Mouse (Mus musculus) forebrain, embryonic 11.5 days (tissue): Measurements from ENCODE around the gene Ncf1. TPM values are rescaled to one million over a fixed set of nuclear protein-coding genes. Genes with fewer than 3 reads are reported as not detected.

Experiments
- ATAC-seq: fragments of 200-750 bp; cut with Nextera tagmentation; replicated peaks from 2 replicates; pipeline ENCODE4 v1.8.0; 2017; ENCODE audit warnings: moderate TSS enrichment; ENCODE audit not compliant: low FRiP score
- DNase-seq: peaks from one replicate; pipeline ENCODE4 v3.0.0-alpha.2; 2017; ENCODE audit warnings: low spot score
- H3K27ac ChIP-seq: fragments of 300-500 bp; sonication (generic); 2 replicates; pipeline ENCODE4 v1.5.1; 2014; ENCODE audit warnings: low read depth, low read length
- H3K27me3 ChIP-seq: fragments of 300-500 bp; sonication (generic); 2 replicates; pipeline ENCODE4 v1.6.1; 2014; ENCODE audit warnings: mild to moderate bottlenecking, low read length, mixed read lengths; ENCODE audit not compliant: control insufficient read depth, insufficient read depth
- H3K36me3 ChIP-seq: fragments of 300-500 bp; sonication (generic); 2 replicates; pipeline ENCODE4 v1.6.1; 2014; ENCODE audit warnings: mild to moderate bottlenecking, low read length, moderate library complexity, mixed read lengths; ENCODE audit not compliant: control insufficient read depth, insufficient read depth
- H3K4me1 ChIP-seq: fragments of 300-500 bp; sonication (generic); replicated peaks from 2 replicates; pipeline ENCODE4 v1.6.1; 2014; ENCODE audit warnings: low read length, mixed read lengths; ENCODE audit not compliant: control insufficient read depth, insufficient read depth
- H3K4me2 ChIP-seq: fragments of 300-500 bp; sonication (generic); 2 replicates; pipeline ENCODE4 v1.6.1; 2014; ENCODE audit warnings: low read depth, mild to moderate bottlenecking, low read length, moderate library complexity, mixed read lengths; ENCODE audit not compliant: severe bottlenecking
- H3K4me3 ChIP-seq: fragments of 300-500 bp; sonication (generic); 2 replicates; pipeline ENCODE4 v1.5.1; 2014; ENCODE audit warnings: low read depth, low read length
- H3K9ac ChIP-seq: fragments of 300-500 bp; sonication (generic); 2 replicates; pipeline ENCODE4 v1.6.1; 2014; ENCODE audit warnings: low read length
- H3K9me3 ChIP-seq: fragments of 300-500 bp; sonication (generic); 2 replicates; pipeline ENCODE4 v1.6.1; 2016; ENCODE audit warnings: low read length, mixed read lengths; ENCODE audit not compliant: control insufficient read depth
- WGBS: fragments of 180-500 bp; shearing (Covaris S2); extraction: QIAGEN DNeasy Blood & Tissue Kit; methylation state at CpG from one replicate; pipeline ENCODE4 v1.1.7; 2014; 5-methylcytosine and 5-hydroxymethylcytosine counted together
- polyA plus RNA-seq: library from polyadenylated mRNA; unstranded; fragments of >200 nt; fragmentation: Nextera tagmentation; extraction: Ambion mirVana; gene quantifications from 2 replicates; pipeline ENCODE4 v1.2.1, GENCODE M21; 2014

The Ncf1 gene
- polyA plus RNA-seq, 1 experiment from 2014 or later: 1.3 TPM

GRCm38 (mm10) chr5:134268751-134269150, 39.3 kb upstream of the Ncf1 start:
- Histone ChIP-seq H3K4me3 (no peak overlapping the region), H3K27ac (no peak overlapping the region), H3K36me3 (peaks cover 24% of the 10 kb centered on the region), H3K9ac (no peak overlapping the region), H3K27me3 (no peaks in the 10 kb centered on the region), H3K4me1 (no peaks in the 10 kb centered on the region), H3K4me2 (no peak overlapping the region), H3K9me3 (no peaks in the 10 kb centered on the region)
- 98% methylated on average over 8 of the region's 8 CpGs for WGBS
- DNase-seq (no peak), ATAC-seq (no peak)

GRCm38 (mm10) chr5:134266404-134266803, 37.0 kb upstream of the Ncf1 start:
- H3K27me3 ChIP-seq: no peaks in the 10 kb centered on the region
- no peaks in the 10 kb centered on the region for H3K4me1 ChIP-seq
- DNase-seq (no peak), ATAC-seq (no peak)
- no peak overlapping the region for H3K4me3 ChIP-seq
- H3K9me3 ChIP-seq: no peaks in the 10 kb centered on the region
- peaks cover 28% of the 10 kb centered on the region for H3K36me3 ChIP-seq
- WGBS: 92% methylated on average over 18 of the region's 18 CpGs
- H3K9ac ChIP-seq: no peak overlapping the region
- no peak overlapping the region for H3K4me2 ChIP-seq
- H3K27ac ChIP-seq: no peak overlapping the region

GRCm38 (mm10) chr5:134265890-134266289, 36.5 kb upstream of the Ncf1 start:
- Histone ChIP-seq H3K4me2 (no peak overlapping the region), H3K27me3 (no peaks in the 10 kb centered on the region), H3K4me1 (no peaks in the 10 kb centered on the region), H3K9ac (no peak overlapping the region), H3K36me3 (peaks cover 32% of the 10 kb centered on the region), H3K27ac (no peak overlapping the region), H3K9me3 (no peaks in the 10 kb centered on the region), H3K4me3 (no peak overlapping the region)
- ATAC-seq (no peak), DNase-seq (no peak)
- 88% methylated on average over 2 of the region's 2 CpGs for WGBS

GRCm38 (mm10) chr5:134260001-134260636, 30.7 kb upstream of the Ncf1 start:
- Histone ChIP-seq H3K27ac (no peak overlapping the region), H3K4me2 (no peak overlapping the region), H3K36me3 (peaks cover 40% of the 10 kb centered on the region), H3K9ac (no peak overlapping the region), H3K27me3 (no peaks in the 10 kb centered on the region), H3K9me3 (no peaks in the 10 kb centered on the region), H3K4me3 (no peak overlapping the region), H3K4me1 (no peaks in the 10 kb centered on the region)
- DNase-seq (no peak), ATAC-seq (no peak)
- 96% methylated on average over 9 of the region's 9 CpGs for WGBS

- DNase-seq: no peak
- H3K27me3 ChIP-seq: no peaks in the 10 kb centered on the region
- H3K4me2 ChIP-seq: no peak overlapping the region
- H3K4me3 ChIP-seq: no peak overlapping the region
- no peaks in the 10 kb centered on the region for H3K9me3 ChIP-seq
- no peak overlapping the region for H3K9ac ChIP-seq
- H3K4me1 ChIP-seq: no peaks in the 10 kb centered on the region
- peaks cover 44% of the 10 kb centered on the region for H3K36me3 ChIP-seq
- no peak for ATAC-seq
- H3K27ac ChIP-seq: no peak overlapping the region
- WGBS: 93% methylated on average over 2 of the region's 2 CpGs
Observed at GRCm38 (mm10) chr5:134258934-134259333, 29.5 kb upstream of the Ncf1 start.

GRCm38 (mm10) chr5:134258395-134258794, 29.0 kb upstream of the Ncf1 start:
- H3K4me3 ChIP-seq: no peak overlapping the region
- H3K4me1 ChIP-seq: no peaks in the 10 kb centered on the region
- no peaks in the 10 kb centered on the region for H3K9me3 ChIP-seq
- WGBS: 81% methylated on average over 4 of the region's 4 CpGs
- H3K27ac ChIP-seq: no peak overlapping the region
- DNase-seq (no peak), ATAC-seq (no peak)
- no peak overlapping the region for H3K4me2 ChIP-seq
- H3K9ac ChIP-seq: no peak overlapping the region
- H3K27me3 ChIP-seq: no peaks in the 10 kb centered on the region
- H3K36me3 ChIP-seq: peaks cover 45% of the 10 kb centered on the region

GRCm38 (mm10) chr5:134257349-134258031, 28.1 kb upstream of the Ncf1 start:
- Histone ChIP-seq H3K9ac (no peak overlapping the region), H3K27ac (no peak overlapping the region), H3K4me1 (no peaks in the 10 kb centered on the region), H3K4me3 (no peak overlapping the region), H3K4me2 (no peak overlapping the region), H3K9me3 (no peaks in the 10 kb centered on the region), H3K36me3 (peaks cover 44% of the 10 kb centered on the region), H3K27me3 (no peaks in the 10 kb centered on the region)
- ATAC-seq (no peak), DNase-seq (no peak)
- WGBS: 91% methylated on average over 13 of the region's 13 CpGs

- Histone ChIP-seq H3K27me3 (no peaks in the 10 kb centered on the region), H3K9ac (no peak overlapping the region), H3K9me3 (no peaks in the 10 kb centered on the region), H3K4me1 (no peaks in the 10 kb centered on the region), H3K36me3 (peaks cover 45% of the 10 kb centered on the region), H3K4me2 (no peak overlapping the region), H3K27ac (no peak overlapping the region), H3K4me3 (no peak overlapping the region)
- WGBS: 90% methylated on average over 10 of the region's 10 CpGs
- DNase-seq: no peak
- no peak for ATAC-seq
Observed at GRCm38 (mm10) chr5:134255294-134255693, 25.9 kb upstream of the Ncf1 start.

- Histone ChIP-seq H3K4me2 (no peak overlapping the region), H3K4me3 (no peak overlapping the region), H3K36me3 (peaks cover 52% of the 10 kb centered on the region), H3K9me3 (no peaks in the 10 kb centered on the region), H3K9ac (no peak overlapping the region), H3K27me3 (no peaks in the 10 kb centered on the region), H3K4me1 (no peaks in the 10 kb centered on the region), H3K27ac (no peak overlapping the region)
- ATAC-seq (no peak), DNase-seq (no peak)
- WGBS: 87% methylated on average over 3 of the region's 3 CpGs
Observed at GRCm38 (mm10) chr5:134253806-134254205, 24.4 kb upstream of the Ncf1 start.
